Mouse (Mus musculus): ENCODE results near the gene Pip5k1c. TPM values are rescaled to one million over a fixed set of nuclear protein-coding genes. Genes with fewer than 3 reads are reported as not detected.

Gene Pip5k1c
- 2.6 TPM for polyA plus RNA-seq (2014; fragmentation: Illumina TruSeq; extraction: RNeasy Lipid Tissue Mini Kit (QIAGEN cat#74804))

GRCm38 (mm10) chr10:81292554-81293333 is at the start of gene Pip5k1c:
Gene Pip5k1c, plus strand, starts transcription at chr10:81292963.

GRCm38 (mm10) chr10:81252424-81253419 is 40.0 kb upstream of the Pip5k1c start, which contains the start of gene Matk:
Gene Matk, plus strand, starts transcription at chr10:81252935.

GRCm38 (mm10) chr10:81266211-81267105 is 26.3 kb upstream of the Pip5k1c start, which contains the start of the genes Mrpl54 and Apba3:
Gene Mrpl54, minus strand, starts transcription at chr10:81266934.
Gene Apba3, plus strand, starts transcription at chr10:81266960.

DNA sequence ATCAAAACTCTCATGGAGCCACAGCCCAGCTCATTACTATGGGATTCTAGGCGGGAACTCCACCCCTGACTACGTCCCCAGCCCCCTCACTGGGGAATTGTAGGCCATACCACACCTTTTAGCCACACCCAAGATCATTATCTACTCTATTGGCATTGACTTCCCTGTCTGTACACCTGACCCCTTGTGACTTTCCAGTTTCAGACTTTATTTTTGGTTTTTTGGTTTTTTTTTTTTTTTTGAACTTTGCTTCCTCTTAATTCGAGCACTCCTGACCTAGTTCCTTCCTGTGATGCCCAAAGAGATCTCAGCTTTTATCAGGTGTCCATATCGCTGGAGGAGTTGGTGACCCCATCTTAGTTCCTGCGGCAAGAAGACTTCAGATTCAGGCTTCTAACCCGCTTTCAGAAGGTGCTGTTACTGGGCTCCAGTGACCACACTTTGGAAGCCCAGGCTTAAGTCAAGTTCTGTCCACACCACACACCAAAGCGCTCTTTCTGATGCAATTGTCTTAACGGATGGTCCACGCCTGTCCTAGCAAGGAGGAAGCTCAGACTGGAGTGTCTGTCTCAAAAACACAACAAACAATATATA is 1.2 kb upstream of the Pip5k1c start, which contains the start of gene Tjp3:
Gene Tjp3, minus strand, starts transcription at position 71 of the 594 bp plus-strand sequence.

GRCm38 (mm10) chr10:81320550-81321347 is 28.0 kb downstream of the Pip5k1c start, which contains the start of gene Cactin:
Gene Cactin, plus strand, starts transcription at chr10:81321103.

DNA sequence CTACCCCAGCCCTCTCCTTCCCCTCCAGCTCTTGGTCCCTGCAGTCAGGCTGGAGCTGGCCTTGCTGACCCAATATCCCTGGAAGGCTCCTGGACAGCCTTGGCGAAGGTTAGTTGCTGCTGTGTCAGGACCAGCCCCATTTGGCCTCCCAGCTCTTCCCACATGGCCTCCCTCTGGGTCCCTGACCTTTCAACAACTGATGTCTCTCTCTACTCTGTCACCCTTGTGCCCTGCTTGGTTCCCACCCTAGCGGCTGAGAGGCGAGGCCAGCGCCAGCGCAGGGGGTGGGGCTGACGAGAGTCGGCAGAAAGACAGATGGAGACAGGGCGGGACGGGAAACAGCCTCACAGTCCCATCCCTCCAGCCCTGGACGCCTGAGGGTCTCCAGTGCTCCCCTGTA is 35.6 kb downstream of the Pip5k1c start, which contains the start of gene Tbxa2r:
Gene Tbxa2r, plus strand, starts transcription at position 346 of the 400 bp plus-strand sequence.

GRCm38 (mm10) chr10:81342686-81343505 is 50.1 kb downstream of the Pip5k1c start, which contains the start of gene Gipc3:
Gene Gipc3, minus strand, starts transcription at chr10:81343266.

GRCm38 (mm10) chr10:81350351-81351063 is 57.7 kb downstream of the Pip5k1c start, which contains the start of gene Hmg20b:
Gene Hmg20b, minus strand, starts transcription at chr10:81350480.

DNA sequence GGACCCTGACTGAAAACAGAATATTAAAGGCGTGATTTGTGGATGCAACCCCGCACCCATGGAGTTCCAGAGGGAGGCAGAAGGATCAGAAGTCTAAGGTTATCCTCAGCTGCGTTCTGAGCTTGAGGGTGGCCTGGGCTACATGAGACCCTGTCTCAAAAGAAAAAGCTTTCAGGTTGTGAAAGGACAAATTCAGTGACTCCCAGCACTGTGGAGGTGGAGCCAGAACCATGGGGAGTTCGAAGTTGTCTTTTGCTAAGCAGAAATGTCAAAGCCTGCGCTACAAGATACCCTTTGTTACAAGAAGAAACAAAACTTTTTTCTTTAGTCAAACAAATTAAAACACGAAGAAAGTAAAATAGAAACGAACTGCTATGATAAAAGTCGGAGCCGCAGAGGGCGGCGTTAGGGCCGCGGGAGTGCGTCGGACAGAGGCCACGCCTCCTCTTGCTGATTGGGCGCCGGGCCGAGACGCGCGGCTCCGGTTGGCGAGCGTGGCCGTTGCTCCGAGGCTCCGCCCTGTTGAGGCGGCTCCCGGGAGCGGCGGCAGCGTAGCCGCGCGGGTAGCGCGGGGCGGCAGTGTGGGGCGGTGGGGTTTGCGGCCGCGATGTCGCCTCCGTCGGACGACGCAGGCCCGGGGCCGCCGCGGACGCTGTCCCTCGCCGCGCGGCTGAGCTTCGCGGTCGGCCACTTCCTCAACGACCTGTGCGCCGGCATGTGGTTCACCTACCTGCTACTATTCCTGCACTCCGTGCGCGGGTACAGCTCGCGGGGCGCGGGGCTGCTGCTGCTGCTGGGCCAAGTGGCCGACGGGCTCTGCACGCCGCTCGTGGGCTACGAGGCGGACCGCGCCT is 64.5 kb downstream of the Pip5k1c start, which contains the start of gene Mfsd12:
Gene Mfsd12, plus strand, starts transcription at position 501 of the 854 bp plus-strand sequence.

GRCm38 (mm10) chr10:81365672-81366476 is 73.1 kb downstream of the Pip5k1c start, which contains the start of gene 4930404N11Rik:
Gene 4930404N11Rik, minus strand, starts transcription at chr10:81365816.

Other genes with a start within 250 kb of the Pip5k1c start
- 0.66 TPM for gene Sgta, start 232.8 kb upstream of the Pip5k1c start, polyA plus RNA-seq (2014; fragmentation: Illumina TruSeq; extraction: RNeasy Lipid Tissue Mini Kit (QIAGEN cat#74804))
- gene Thop1, start 222.9 kb upstream of the Pip5k1c start, polyA plus RNA-seq (2014; fragmentation: Illumina TruSeq; extraction: RNeasy Lipid Tissue Mini Kit (QIAGEN cat#74804)): not detected
- 0.77 TPM for gene Creb3l3, start 194.1 kb upstream of the Pip5k1c start, polyA plus RNA-seq (2014; fragmentation: Illumina TruSeq; extraction: RNeasy Lipid Tissue Mini Kit (QIAGEN cat#74804))
- gene Map2k2, start 187.0 kb upstream of the Pip5k1c start, polyA plus RNA-seq (2014; fragmentation: Illumina TruSeq; extraction: RNeasy Lipid Tissue Mini Kit (QIAGEN cat#74804)): 1.1 TPM
- gene Zbtb7a, start 157.7 kb upstream of the Pip5k1c start, polyA plus RNA-seq (2014; fragmentation: Illumina TruSeq; extraction: RNeasy Lipid Tissue Mini Kit (QIAGEN cat#74804)): 17.8 TPM
- gene Pias4, start 125.0 kb upstream of the Pip5k1c start, polyA plus RNA-seq (2014; fragmentation: Illumina TruSeq; extraction: RNeasy Lipid Tissue Mini Kit (QIAGEN cat#74804)): 0.46 TPM
- gene Eef2, start 116.3 kb upstream of the Pip5k1c start, polyA plus RNA-seq (2014; fragmentation: Illumina TruSeq; extraction: RNeasy Lipid Tissue Mini Kit (QIAGEN cat#74804)): 6.8 TPM
- not detected for gene Dapk3, start 110.0 kb upstream of the Pip5k1c start, polyA plus RNA-seq (2014; fragmentation: Illumina TruSeq; extraction: RNeasy Lipid Tissue Mini Kit (QIAGEN cat#74804))
- not detected for gene 4930442H23Rik, start 109.1 kb upstream of the Pip5k1c start, polyA plus RNA-seq (2014; fragmentation: Illumina TruSeq; extraction: RNeasy Lipid Tissue Mini Kit (QIAGEN cat#74804))
- not detected for gene Nmrk2, start 90.9 kb upstream of the Pip5k1c start, polyA plus RNA-seq (2014; fragmentation: Illumina TruSeq; extraction: RNeasy Lipid Tissue Mini Kit (QIAGEN cat#74804))
- not detected for gene Atcay, start 62.1 kb upstream of the Pip5k1c start, polyA plus RNA-seq (2014; fragmentation: Illumina TruSeq; extraction: RNeasy Lipid Tissue Mini Kit (QIAGEN cat#74804))
- 0.66 TPM for gene Zfr2, start 59.8 kb upstream of the Pip5k1c start, polyA plus RNA-seq (2014; fragmentation: Illumina TruSeq; extraction: RNeasy Lipid Tissue Mini Kit (QIAGEN cat#74804))
- not detected for gene Matk, start 40.0 kb upstream of the Pip5k1c start, polyA plus RNA-seq (2014; fragmentation: Illumina TruSeq; extraction: RNeasy Lipid Tissue Mini Kit (QIAGEN cat#74804))
- gene Mrpl54, start 26.0 kb upstream of the Pip5k1c start, polyA plus RNA-seq (2014; fragmentation: Illumina TruSeq; extraction: RNeasy Lipid Tissue Mini Kit (QIAGEN cat#74804)): not detected
- not detected for gene Apba3, start 26.0 kb upstream of the Pip5k1c start, polyA plus RNA-seq (2014; fragmentation: Illumina TruSeq; extraction: RNeasy Lipid Tissue Mini Kit (QIAGEN cat#74804))
- gene Tjp3, start 1.4 kb upstream of the Pip5k1c start, polyA plus RNA-seq (2014; fragmentation: Illumina TruSeq; extraction: RNeasy Lipid Tissue Mini Kit (QIAGEN cat#74804)): not detected
- 0.17 TPM for gene Cactin, start 28.1 kb downstream of the Pip5k1c start, polyA plus RNA-seq (2014; fragmentation: Illumina TruSeq; extraction: RNeasy Lipid Tissue Mini Kit (QIAGEN cat#74804))
- not detected for gene Tbxa2r, start 35.8 kb downstream of the Pip5k1c start, polyA plus RNA-seq (2014; fragmentation: Illumina TruSeq; extraction: RNeasy Lipid Tissue Mini Kit (QIAGEN cat#74804))
- gene Gipc3, start 50.3 kb downstream of the Pip5k1c start, polyA plus RNA-seq (2014; fragmentation: Illumina TruSeq; extraction: RNeasy Lipid Tissue Mini Kit (QIAGEN cat#74804)): not detected
- gene Hmg20b, start 57.5 kb downstream of the Pip5k1c start, polyA plus RNA-seq (2014; fragmentation: Illumina TruSeq; extraction: RNeasy Lipid Tissue Mini Kit (QIAGEN cat#74804)): 4.2 TPM
- not detected for gene Mfsd12, start 64.5 kb downstream of the Pip5k1c start, polyA plus RNA-seq (2014; fragmentation: Illumina TruSeq; extraction: RNeasy Lipid Tissue Mini Kit (QIAGEN cat#74804))
- not detected for gene 4930404N11Rik, start 72.9 kb downstream of the Pip5k1c start, polyA plus RNA-seq (2014; fragmentation: Illumina TruSeq; extraction: RNeasy Lipid Tissue Mini Kit (QIAGEN cat#74804))
- gene Fzr1, start 85.6 kb downstream of the Pip5k1c start, polyA plus RNA-seq (2014; fragmentation: Illumina TruSeq; extraction: RNeasy Lipid Tissue Mini Kit (QIAGEN cat#74804)): 0.26 TPM
- not detected for gene Dohh, start 91.5 kb downstream of the Pip5k1c start, polyA plus RNA-seq (2014; fragmentation: Illumina TruSeq; extraction: RNeasy Lipid Tissue Mini Kit (QIAGEN cat#74804))
- gene Gm48551, start 91.5 kb downstream of the Pip5k1c start, polyA plus RNA-seq (2014; fragmentation: Illumina TruSeq; extraction: RNeasy Lipid Tissue Mini Kit (QIAGEN cat#74804)): not detected
- 0.88 TPM for gene Gm48552, start 96.0 kb downstream of the Pip5k1c start, polyA plus RNA-seq (2014; fragmentation: Illumina TruSeq; extraction: RNeasy Lipid Tissue Mini Kit (QIAGEN cat#74804))
- gene Smim24, start 100.1 kb downstream of the Pip5k1c start, polyA plus RNA-seq (2014; fragmentation: Illumina TruSeq; extraction: RNeasy Lipid Tissue Mini Kit (QIAGEN cat#74804)): not detected
- gene Nfic, start 162.7 kb downstream of the Pip5k1c start, polyA plus RNA-seq (2014; fragmentation: Illumina TruSeq; extraction: RNeasy Lipid Tissue Mini Kit (QIAGEN cat#74804)): 14.2 TPM
- gene Celf5, start 189.7 kb downstream of the Pip5k1c start, polyA plus RNA-seq (2014; fragmentation: Illumina TruSeq; extraction: RNeasy Lipid Tissue Mini Kit (QIAGEN cat#74804)): not detected
- not detected for gene Ncln, start 203.4 kb downstream of the Pip5k1c start, polyA plus RNA-seq (2014; fragmentation: Illumina TruSeq; extraction: RNeasy Lipid Tissue Mini Kit (QIAGEN cat#74804))
- not detected for gene S1pr4, start 207.2 kb downstream of the Pip5k1c start, polyA plus RNA-seq (2014; fragmentation: Illumina TruSeq; extraction: RNeasy Lipid Tissue Mini Kit (QIAGEN cat#74804))
- gene Gna15, start 231.3 kb downstream of the Pip5k1c start, polyA plus RNA-seq (2014; fragmentation: Illumina TruSeq; extraction: RNeasy Lipid Tissue Mini Kit (QIAGEN cat#74804)): not detected

Data from ovary, adult 10 weeks (tissue).